Mouse (Mus musculus): ENCODE measurements around the gene Epn2.

The Epn2 gene

DNA sequence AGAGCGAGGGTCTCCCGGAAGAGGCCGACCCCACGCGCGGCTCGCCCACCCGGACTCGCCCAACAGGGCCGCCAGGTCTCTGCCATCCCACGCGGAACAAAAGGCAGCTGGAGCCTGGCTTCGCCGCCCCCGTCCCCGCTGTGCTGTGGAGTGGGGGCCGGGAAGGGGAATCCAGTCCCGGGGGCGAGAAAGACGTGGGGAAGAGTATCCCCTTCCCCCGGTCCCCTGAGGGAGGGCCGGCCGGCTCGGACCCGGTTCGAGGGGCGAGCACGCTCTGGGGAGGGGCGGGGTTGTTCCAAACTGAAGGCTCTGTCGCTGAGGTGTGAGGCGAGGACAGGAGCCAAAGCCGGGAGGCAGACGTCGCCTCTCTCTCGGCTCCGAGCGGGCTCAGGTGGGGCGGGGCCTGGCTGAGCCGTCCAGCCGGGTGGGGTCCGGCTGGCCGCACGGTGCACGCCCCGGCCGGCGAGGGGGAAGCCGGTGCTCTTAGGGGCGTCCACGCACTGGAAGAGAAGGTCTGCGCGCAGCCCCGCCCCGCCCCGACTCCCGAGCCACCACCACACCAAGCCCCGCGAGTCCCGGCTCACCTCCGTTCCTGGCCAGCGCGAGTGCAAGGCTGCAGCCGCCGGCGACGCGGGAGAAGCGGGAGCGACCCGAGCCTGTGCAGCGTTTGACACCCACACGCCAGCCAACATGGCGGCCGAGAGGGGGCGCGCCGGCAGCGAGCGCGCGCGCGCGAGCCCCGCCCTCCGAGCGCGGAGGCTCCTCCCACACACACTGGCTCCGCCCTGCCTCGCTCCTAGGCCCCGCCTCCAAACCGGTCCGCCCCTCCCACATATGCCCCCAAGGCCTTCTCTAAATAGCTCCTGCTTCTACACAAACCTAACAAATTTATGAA, at the start of gene Epn2:
Gene Epn2, minus strand, starts transcription at position 705 of the 895 bp plus-strand sequence.
- DNase-seq (ENCODE audit: low spot score in 2 of 2), result peak; percentile 29 to 74

DNA sequence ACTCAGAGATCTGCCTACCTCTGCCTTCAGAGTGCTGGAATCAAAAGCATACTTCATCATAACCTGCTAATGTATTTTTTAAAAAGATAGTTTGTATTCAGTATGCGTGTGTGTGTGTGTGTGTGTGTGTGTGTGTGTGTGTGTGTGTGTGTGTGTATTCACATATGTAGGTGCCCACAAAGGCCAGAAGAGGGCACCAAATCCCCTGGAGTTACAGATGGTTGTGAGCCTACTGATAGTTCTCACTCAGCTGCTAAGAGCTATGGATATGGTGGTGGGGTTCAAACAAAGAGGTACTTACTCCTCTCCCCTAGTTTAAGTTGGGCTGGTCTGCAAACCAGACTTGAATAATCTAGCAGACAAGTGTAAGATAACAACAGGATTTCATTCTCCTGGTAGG, 47.0 kb upstream of the Epn2 start:
- no peak for DNase-seq (ENCODE audit: low spot score in 2 of 2)

DNA sequence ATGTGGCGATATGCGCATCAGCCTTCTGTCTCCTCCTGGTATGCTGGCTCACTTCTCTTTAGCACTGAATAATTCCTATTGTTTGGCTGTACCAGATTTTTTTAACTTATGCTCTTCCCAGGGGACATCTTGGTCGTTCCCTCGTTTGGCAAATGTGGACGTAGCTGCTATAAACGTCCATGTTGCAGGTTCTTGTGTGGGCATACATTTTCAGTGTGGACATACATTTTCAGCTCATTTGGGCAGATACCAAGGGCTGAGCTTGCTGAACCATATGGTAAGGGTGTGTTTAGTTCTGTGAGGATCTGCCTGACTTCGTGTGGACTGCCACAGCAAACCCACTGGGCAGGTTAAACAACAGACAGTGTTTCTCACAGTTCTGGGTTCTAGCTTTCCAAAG, 45.6 kb upstream of the Epn2 start:
- DNase-seq (ENCODE audit: low spot score in 2 of 2), result no peak

- no peak for DNase-seq (ENCODE audit: low spot score in 2 of 2)
Observed at GRCm38 (mm10) chr11:61620762-61621161, 41.3 kb upstream of the Epn2 start.

DNA sequence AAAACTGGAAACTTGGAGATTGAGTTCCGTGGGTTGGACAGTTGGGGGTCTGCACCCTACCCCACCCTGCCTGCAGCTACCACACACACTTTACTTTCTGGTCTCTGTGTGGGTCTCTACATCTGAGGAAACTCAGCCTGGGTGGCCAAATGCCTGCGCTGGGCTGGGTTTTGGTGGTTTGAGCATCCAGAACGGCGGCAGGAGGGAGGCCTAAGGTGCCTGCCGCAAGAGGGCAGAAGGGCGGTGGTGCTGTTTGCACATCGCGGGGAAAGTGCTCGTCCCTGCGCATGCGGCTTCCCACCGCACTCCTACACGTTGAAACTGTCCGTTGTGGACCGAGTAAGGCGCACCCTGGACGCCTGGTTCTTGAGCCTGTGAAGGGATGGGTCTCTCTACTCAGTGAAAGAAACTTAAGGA, 40.8 kb upstream of the Epn2 start:
- DNase-seq (ENCODE audit: low spot score in 2 of 2), result peak; percentile 68 to 75

GRCm38 (mm10) chr11:61619791-61620241, 40.3 kb upstream of the Epn2 start:
- DNase-seq (ENCODE audit: low spot score in 2 of 2), result peak in 1 of 2 experiments; percentile 60

GRCm38 (mm10) chr11:61619356-61619755, 39.9 kb upstream of the Epn2 start:
- no peak for DNase-seq (ENCODE audit: low spot score in 2 of 2)

DNA sequence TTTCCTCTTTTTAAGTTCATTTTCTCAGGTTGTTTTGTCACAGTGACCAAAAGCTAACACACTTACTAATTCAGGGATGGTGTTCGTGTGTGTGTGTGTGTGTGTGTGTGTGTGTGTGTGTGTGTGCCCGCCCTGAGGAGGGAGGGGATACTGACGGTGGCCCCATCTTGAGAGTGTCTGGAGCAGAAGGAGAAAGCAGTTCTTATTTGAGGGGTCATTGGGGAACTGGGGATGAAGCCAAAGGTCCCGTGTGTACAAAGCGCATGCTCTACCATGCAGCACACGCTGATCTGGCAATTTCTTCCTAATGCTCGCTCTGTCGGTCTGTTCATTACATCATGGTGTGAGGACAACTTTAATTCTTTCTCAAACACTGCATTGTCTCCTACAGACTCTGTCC, 39.1 kb upstream of the Epn2 start:
- DNase-seq (ENCODE audit: low spot score in 2 of 2), result no peak

- no peak for DNase-seq (ENCODE audit: low spot score in 2 of 2)
Observed at GRCm38 (mm10) chr11:61618131-61618530, 38.6 kb upstream of the Epn2 start.

- no peak for DNase-seq (ENCODE audit: low spot score in 2 of 2)
Observed at GRCm38 (mm10) chr11:61617293-61617975, 37.9 kb upstream of the Epn2 start.

- no peak for DNase-seq (ENCODE audit: low spot score in 2 of 2)
Observed at GRCm38 (mm10) chr11:61616523-61617292, 37.2 kb upstream of the Epn2 start.

DNA sequence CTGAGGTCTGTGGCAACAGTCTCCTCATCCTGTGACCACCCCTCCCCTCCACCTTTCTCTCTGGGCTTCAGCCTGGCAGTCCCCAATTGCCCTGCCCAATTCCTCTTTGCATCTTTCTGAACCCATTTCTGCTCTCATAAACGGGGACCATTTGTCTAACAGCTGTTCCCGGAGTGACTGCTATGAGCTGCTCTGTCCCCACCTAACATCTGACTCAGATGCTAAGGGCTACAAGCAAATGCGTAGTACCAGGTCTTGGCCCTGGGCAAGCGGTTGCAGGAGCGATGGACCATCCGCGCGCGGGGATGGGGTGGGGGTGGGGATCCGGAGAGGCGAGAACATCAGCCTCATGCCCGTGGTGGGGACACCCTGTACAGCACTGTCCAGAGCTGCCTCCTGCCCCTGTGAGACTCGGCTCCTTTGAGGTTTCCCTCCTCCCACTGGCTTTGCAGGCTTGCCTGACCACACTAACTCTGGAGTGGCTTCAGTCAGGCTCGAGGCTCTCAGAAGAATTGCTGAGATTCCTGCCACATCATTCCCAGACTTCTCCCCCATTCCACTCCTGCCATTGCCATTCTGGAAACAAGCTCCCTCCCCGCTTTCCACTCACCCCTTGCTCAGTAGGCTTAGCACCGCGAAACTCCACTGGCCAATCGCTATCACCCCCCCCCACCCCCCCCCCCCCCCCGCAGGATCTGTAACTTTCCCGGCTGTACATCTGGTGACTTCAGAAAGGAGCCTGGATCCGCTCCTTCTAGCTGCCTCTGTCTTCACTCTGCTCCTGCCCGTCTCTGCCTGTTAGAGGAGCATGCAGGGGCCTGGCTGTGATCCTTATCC, 36.4 kb upstream of the Epn2 start:
- peak in 1 of 2 experiments; percentile 10 for DNase-seq (ENCODE audit: low spot score in 2 of 2)

- no peak for DNase-seq (ENCODE audit: low spot score in 2 of 2)
Observed at GRCm38 (mm10) chr11:61614401-61614800, 34.9 kb upstream of the Epn2 start.

- no peak for DNase-seq (ENCODE audit: low spot score in 2 of 2)
Observed at GRCm38 (mm10) chr11:61612116-61612635, 32.7 kb upstream of the Epn2 start.

DNA sequence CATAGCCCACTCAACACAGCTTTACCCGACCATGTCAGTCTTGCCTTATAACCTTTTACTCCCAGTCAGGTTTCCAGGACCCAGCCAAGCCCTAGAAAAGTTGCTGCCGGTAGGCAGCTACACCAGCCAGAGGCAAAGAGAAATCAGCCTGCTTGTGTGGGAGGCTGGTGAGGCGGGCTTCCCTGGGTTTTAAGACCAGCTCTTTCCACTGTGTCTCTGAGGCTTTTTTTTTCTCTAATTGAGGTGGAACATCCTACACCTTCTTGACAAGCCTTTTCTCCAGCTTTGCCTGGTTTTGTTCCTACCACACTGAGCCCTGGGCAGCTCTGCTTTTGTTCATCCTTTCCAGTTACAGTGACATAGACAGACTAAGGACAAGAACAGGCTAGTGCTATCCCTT, 31.7 kb upstream of the Epn2 start:
- DNase-seq (ENCODE audit: low spot score in 2 of 2), result no peak

DNA sequence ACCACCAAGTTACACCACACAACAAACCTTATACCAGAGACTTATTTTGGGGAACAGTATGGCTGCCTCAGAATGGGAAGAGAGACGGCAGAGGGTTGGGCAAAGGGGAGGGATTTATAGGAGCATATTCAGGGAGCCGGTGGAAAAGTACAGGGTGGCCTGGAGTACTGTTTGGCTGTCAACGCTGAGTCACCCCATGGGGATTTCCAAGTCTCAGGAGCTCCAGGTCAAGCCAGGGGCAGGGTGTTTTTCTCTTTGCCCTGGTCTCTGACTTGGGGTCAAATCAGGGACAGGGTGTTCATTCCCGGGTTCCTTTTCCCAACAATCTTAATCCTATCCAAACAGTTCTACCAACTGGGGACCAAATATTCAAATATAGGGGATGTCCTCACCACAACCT, 28.6 kb upstream of the Epn2 start:
- DNase-seq (ENCODE audit: low spot score in 2 of 2), result no peak

- no peak for DNase-seq (ENCODE audit: low spot score in 2 of 2)
Observed at GRCm38 (mm10) chr11:61602705-61603104, 23.2 kb upstream of the Epn2 start.

DNA sequence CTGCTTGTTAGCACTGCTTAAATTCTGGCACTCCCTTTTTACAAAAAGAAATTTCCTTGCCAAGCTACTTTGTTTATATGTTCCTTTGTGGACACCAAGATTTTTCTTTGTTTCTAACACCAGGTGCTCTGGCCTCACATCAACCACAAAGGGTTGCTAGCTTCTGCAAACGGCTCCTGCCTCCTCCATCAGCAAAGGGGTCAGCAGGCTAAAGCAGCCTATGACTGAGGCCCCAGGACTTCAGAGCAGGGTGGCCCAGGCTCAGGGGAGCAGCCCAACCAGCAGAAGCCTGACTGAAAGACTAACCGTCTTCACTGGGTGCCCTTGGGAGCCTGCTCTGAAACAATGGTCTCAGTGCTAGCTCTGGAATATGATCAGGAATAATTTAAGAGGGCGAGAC, 22.0 kb upstream of the Epn2 start:
- DNase-seq (ENCODE audit: low spot score in 2 of 2), result no peak

DNA sequence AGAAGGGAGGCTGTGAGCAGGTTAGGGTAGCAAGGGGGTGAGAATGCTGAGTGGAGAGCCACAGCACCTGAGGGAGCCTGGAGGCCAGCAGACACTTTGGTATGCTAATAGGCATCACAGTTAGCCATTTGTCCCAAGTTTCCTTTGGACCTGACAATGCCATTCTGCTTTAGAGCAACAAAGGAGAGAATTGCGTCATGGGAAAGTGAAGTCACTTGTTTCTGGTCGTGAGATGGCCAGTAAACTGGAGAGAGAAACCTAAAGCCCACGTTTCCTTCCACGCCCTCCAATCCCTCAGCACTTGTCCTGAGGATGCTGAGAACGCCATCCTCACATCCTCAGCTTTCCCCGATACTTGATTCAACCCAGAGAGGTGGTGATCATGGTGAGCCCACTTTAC, 18.9 kb upstream of the Epn2 start:
- DNase-seq (ENCODE audit: low spot score in 2 of 2), result no peak

DNA sequence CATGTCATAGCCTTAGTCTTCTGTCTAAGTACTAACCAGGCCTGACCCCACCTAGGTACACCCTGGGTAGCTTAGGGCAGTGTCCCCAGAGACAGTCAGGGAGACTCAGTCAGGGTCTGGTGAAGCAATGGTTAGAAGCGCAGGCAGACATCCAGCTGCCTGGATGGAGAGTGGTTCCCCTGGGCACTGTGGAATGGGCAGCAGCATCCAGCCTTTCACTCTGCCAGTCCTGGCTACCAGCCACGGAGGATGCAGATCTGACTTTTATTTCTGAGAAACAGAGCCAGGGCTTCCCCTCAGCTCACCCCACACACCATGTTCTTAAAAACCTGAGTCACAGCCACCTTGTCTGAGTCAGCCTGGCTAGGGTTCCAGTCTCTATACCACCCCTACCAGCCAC, 18.0 kb upstream of the Epn2 start:
- DNase-seq (ENCODE audit: low spot score in 2 of 2), result no peak

DNA sequence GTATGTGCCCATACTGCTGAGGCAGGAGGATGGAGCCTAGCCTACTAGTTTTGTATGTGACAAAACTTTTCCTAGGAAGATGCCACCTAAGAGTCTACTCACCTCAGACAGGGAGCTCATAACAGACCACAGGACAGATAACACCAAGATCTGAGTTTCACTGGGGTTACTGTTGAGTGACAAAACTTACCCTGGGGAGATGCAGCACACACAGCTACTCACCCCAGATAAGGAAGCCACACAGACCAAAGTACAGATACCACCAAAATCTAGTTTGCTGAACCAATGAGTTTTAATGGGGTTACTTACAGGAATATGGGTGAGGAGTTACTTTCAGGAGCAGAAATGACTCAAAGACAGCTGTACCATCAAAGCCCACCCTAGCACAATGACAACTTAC, 13.6 kb upstream of the Epn2 start:
- no peak for DNase-seq (ENCODE audit: low spot score in 2 of 2)

Data from frontal cortex, postnatal 10 days (tissue).